Mouse (Mus musculus) stomach, postnatal 0 days (tissue): ENCODE measurements around the gene Tomt. TPM values are rescaled to one million over a fixed set of nuclear protein-coding genes. Genes with fewer than 3 reads are reported as not detected.

Source experiments
- ATAC-seq: fragments of 200-750 bp; cut with Nextera tagmentation; 2 replicates; pipeline ENCODE4 v1.8.0; 2017; ENCODE audit not compliant: low FRiP score, low TSS enrichment
- DNase-seq: peaks from one replicate; pipeline ENCODE4 v3.0.0-alpha.2; 2016; ENCODE audit warnings: low spot score
- H3K27ac ChIP-seq: fragments of 300-500 bp; sonication (generic); replicated peaks from 2 replicates; pipeline ENCODE4 v1.5.1; 2014; ENCODE audit warnings: mild to moderate bottlenecking, control low read depth
- H3K27me3 ChIP-seq: fragments of 300-500 bp; sonication (generic); 2 replicates; pipeline ENCODE4 v1.6.1; 2014; ENCODE audit warnings: low read length; ENCODE audit not compliant: control insufficient read depth, insufficient read depth
- H3K36me3 ChIP-seq: fragments of 300-500 bp; sonication (generic); 2 replicates; pipeline ENCODE4 v1.6.1; 2014; ENCODE audit warnings: low read length, mixed read lengths; ENCODE audit not compliant: control insufficient read depth, insufficient read depth
- H3K4me1 ChIP-seq: fragments of 300-500 bp; sonication (generic); replicated peaks from 2 replicates; pipeline ENCODE4 v1.6.1; 2014; ENCODE audit warnings: antibody characterized with exemption; ENCODE audit not compliant: control insufficient read depth, insufficient read depth
- H3K4me2 ChIP-seq: fragments of 300-500 bp; sonication (generic); replicated peaks from 2 replicates; pipeline ENCODE4 v1.6.1; 2014; ENCODE audit warnings: low read depth, mild to moderate bottlenecking, control low read depth, moderate library complexity
- H3K4me3 ChIP-seq: fragments of 300-500 bp; sonication (generic); 2 replicates; pipeline ENCODE4 v1.5.1; 2014; ENCODE audit warnings: low read depth, low read length, control low read depth
- H3K9ac ChIP-seq: fragments of 300-500 bp; sonication (generic); 2 replicates; pipeline ENCODE4 v1.6.1; 2014; ENCODE audit warnings: mild to moderate bottlenecking, low read length, control low read depth, mixed read lengths
- H3K9me3 ChIP-seq: fragments of 300-500 bp; sonication (generic); 2 replicates; pipeline ENCODE4 v1.6.1; 2016; ENCODE audit warnings: low read length; ENCODE audit not compliant: control insufficient read depth
- CTCF ChIP-seq: IDR thresholded peaks from 2 replicates; pipeline ENCODE4 v1.5.1; 2016; ENCODE audit warnings: antibody characterized with exemption, low read depth, mild to moderate bottlenecking, moderate library complexity
- EP300 ChIP-seq: optimal IDR thresholded peaks from 2 replicates; pipeline ENCODE3; 2016; ENCODE audit warnings: antibody characterized with exemption
- WGBS: fragments of 180-500 bp; shearing (Covaris S2); extraction: QIAGEN DNeasy Blood & Tissue Kit; methylation state at CpG from one replicate; pipeline ENCODE4 v1.1.7; 2014; 5-methylcytosine and 5-hydroxymethylcytosine counted together
- microRNA-seq: library from miRNA; unstranded; fragments of <30 nt; microRNA quantifications from one replicate; pipeline ENCODE4, GENCODE M21; 2016
- polyA plus RNA-seq: library from polyadenylated mRNA; unstranded; fragments of >200 nt; fragmentation: Nextera tagmentation; extraction: Ambion mirVana; gene quantifications from 2 replicates; pipeline ENCODE4 v1.2.1, GENCODE M21; 2015

Gene Tomt
- polyA plus RNA-seq, 1 experiment from 2014 or later: not detected

DNA sequence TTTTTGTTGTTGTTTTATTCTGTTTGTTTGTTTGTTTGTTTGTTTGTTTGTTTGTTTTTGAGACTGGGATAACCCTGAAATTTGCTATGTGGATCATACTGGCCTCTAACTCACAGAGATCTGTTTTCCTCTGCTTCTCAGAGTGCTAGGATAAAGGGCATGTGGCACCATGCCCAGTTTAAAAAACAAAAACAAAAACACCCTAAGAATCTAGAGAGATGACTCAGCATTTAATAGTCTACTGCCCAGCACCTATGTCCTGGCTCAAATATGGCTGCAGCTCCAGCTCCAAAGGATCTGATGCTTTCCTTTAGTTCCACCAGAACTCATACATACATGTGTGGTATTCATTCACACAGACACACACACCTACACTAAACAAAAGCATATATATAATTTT, 45.2 kb downstream of the Tomt start:
- Histone ChIP-seq H3K4me1 (no peaks in the 10 kb centered on the region), H3K27me3 (no peaks in the 10 kb centered on the region), H3K9me3 (no peaks in the 10 kb centered on the region), H3K9ac (no peak overlapping the region), H3K4me2 (no peak overlapping the region), H3K36me3 (no peaks in the 10 kb centered on the region), H3K27ac (no peak overlapping the region), H3K4me3 (no peak overlapping the region)
- TF ChIP-seq EP300 (no peak), CTCF (no peak)
- no peak for ATAC-seq
- no peak for DNase-seq

DNA sequence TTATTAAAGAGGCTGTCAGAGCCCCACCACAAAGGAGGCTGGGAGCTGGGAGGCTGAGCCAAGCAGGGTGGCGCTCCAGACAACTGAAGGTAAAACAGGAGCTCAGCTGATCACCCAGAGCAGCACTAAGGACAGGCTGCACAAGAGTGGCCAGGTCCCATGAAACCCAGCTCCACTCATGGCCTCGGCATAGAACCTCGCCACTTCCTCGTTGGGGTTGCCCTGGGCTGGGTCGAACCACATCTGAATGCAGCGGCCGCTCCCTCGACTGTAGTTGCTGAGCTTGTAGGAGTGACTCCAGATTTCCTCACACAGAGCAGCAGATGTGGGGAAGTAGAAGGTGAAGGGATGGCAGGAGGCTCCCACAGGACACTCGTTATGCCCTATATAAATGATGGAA, 47.8 kb downstream of the Tomt start:
- no peaks in the 10 kb centered on the region for H3K4me1 ChIP-seq
- ATAC-seq: peak; percentile 79
- H3K27me3 ChIP-seq: no peaks in the 10 kb centered on the region
- no peak for TF ChIP-seq CTCF
- no peak for TF ChIP-seq EP300
- H3K36me3 ChIP-seq: no peaks in the 10 kb centered on the region
- H3K9ac ChIP-seq: no peak overlapping the region
- peak; percentile 42 for DNase-seq
- H3K4me3 ChIP-seq: no peak overlapping the region
- no peaks in the 10 kb centered on the region for H3K9me3 ChIP-seq
- H3K27ac ChIP-seq: peak overlapping the region; percentile 58
- WGBS: 57% methylated on average over 9 of the region's 9 CpGs
- no peak overlapping the region for H3K4me2 ChIP-seq

GRCm38 (mm10) chr7:101857094-101857493, 49.1 kb downstream of the Tomt start, which contains the start of gene Folr2:
TSS of gene Folr2 (minus strand) at chr7:101857194.
- Histone ChIP-seq H3K4me3 (no peak within 1 kb of the TSS), H3K36me3 (no peaks in the 10 kb centered on the region), H3K27me3 (no peaks in the 10 kb centered on the region), H3K27ac (no peak within 1 kb of the TSS), H3K4me2 (no peak within 1 kb of the TSS), H3K9ac (no peak within 1 kb of the TSS), H3K9me3 (no peaks in the 10 kb centered on the region), H3K4me1 (no peaks in the 10 kb centered on the region)
- no peak for TF ChIP-seq EP300
- no peak for TF ChIP-seq CTCF
- 78% methylated on average over 4 of the region's 4 CpGs for WGBS
- ATAC-seq (no peak), DNase-seq (no peak)

GRCm38 (mm10) chr7:101853816-101854215, 52.3 kb downstream of the Tomt start:
- no peak for ATAC-seq
- Histone ChIP-seq H3K27ac (no peak overlapping the region), H3K4me1 (no peaks in the 10 kb centered on the region), H3K27me3 (no peaks in the 10 kb centered on the region), H3K9me3 (no peaks in the 10 kb centered on the region), H3K4me3 (no peak overlapping the region), H3K9ac (no peak overlapping the region), H3K36me3 (no peaks in the 10 kb centered on the region), H3K4me2 (no peak overlapping the region)
- no peak for TF ChIP-seq EP300
- no peak for TF ChIP-seq CTCF
- WGBS: 75% methylated on average over 2 of the region's 2 CpGs
- DNase-seq: no peak

- Histone ChIP-seq H3K4me1 (no peaks in the 10 kb centered on the region), H3K27ac (no peak overlapping the region), H3K36me3 (no peaks in the 10 kb centered on the region), H3K9ac (no peak overlapping the region), H3K27me3 (no peaks in the 10 kb centered on the region), H3K9me3 (no peaks in the 10 kb centered on the region), H3K4me3 (no peak overlapping the region), H3K4me2 (no peak overlapping the region)
- DNase-seq (no peak), ATAC-seq (no peak)
- WGBS: 76% methylated on average over 6 of the region's 6 CpGs
- TF ChIP-seq EP300: no peak
- TF ChIP-seq CTCF: no peak
Observed at GRCm38 (mm10) chr7:101852846-101853245, 53.3 kb downstream of the Tomt start.

DNA sequence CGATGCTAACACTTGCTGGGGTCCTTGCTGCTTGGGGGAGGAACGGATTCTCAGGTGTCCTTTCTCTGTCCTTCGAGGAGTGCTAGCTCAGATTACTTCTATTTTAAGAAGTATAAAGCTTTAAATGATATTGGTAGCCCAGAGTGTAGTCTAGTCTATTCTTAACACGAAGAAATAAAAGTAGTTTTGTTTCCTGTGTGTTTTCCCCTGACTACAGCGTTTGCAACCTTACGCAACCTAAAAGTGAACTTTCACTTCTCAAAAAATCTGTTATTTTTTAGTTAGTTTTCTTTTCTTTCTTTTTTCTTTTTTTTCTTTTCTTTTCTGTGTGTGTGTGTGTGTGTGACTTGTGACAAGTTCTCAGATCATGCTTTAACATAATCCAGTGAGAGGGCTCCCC, 54.5 kb downstream of the Tomt start:
- Histone ChIP-seq H3K4me3 (no peak overlapping the region), H3K4me1 (no peaks in the 10 kb centered on the region), H3K9me3 (no peaks in the 10 kb centered on the region), H3K9ac (no peak overlapping the region), H3K27ac (no peak overlapping the region), H3K4me2 (no peak overlapping the region), H3K27me3 (no peaks in the 10 kb centered on the region), H3K36me3 (no peaks in the 10 kb centered on the region)
- no peak for DNase-seq
- 76% methylated on average over 6 of the region's 6 CpGs for WGBS
- no peak for ATAC-seq
- TF ChIP-seq CTCF (no peak), EP300 (no peak)

Small RNAs within 50 kb of the gene (microRNA-seq; reads per million reads assigned to microRNA genes)
- gene Gm22655: not detected

Other genes starting within 250 kb of the Tomt start
- 38.6 and 40.2 TPM in 2 replicates for gene Clpb, start 242.7 kb downstream of the Tomt start, polyA plus RNA-seq
- gene Phox2a, start 88.0 kb downstream of the Tomt start, polyA plus RNA-seq: 3.7 and 4.4 TPM in 2 replicates
- 16.6 and 17.6 TPM in 2 replicates for gene Inppl1, start 68.1 kb downstream of the Tomt start, polyA plus RNA-seq
- 1.3 and 2.0 TPM in 2 replicates for gene Folr2, start 49.2 kb downstream of the Tomt start, polyA plus RNA-seq
- gene Anapc15, start 42.6 kb downstream of the Tomt start, polyA plus RNA-seq: 38.8 and 42.7 TPM in 2 replicates
- gene Folr1, start 35.6 kb downstream of the Tomt start, polyA plus RNA-seq: 3.2 and 4.0 TPM in 2 replicates
- gene Lamtor1, start 455 bp downstream of the Tomt start, polyA plus RNA-seq: 119 and 122 TPM in 2 replicates
- gene Lrrc51, start 27.5 kb upstream of the Tomt start, polyA plus RNA-seq: 6.8 and 7.0 TPM in 2 replicates
- gene Numa1, start 27.8 kb upstream of the Tomt start, polyA plus RNA-seq: 20.7 and 21.9 TPM in 2 replicates
- 0.99 and 1.2 TPM in 2 replicates for gene Il18bp, start 112.3 kb upstream of the Tomt start, polyA plus RNA-seq
- 18.0 and 18.7 TPM in 2 replicates for gene Rnf121, start 159.1 kb upstream of the Tomt start, polyA plus RNA-seq
- gene Xndc1, start 159.2 kb upstream of the Tomt start, polyA plus RNA-seq: 7.8 and 8.9 TPM in 2 replicates
- 0.25 and 0.27 TPM in 2 replicates for gene Xntrpc, start 159.4 kb upstream of the Tomt start, polyA plus RNA-seq
- gene Trpc2, start 176.8 kb upstream of the Tomt start, polyA plus RNA-seq: 0.11 TPM in 1 of 2 replicates, not detected in the other
- gene Art1, start 195.4 kb upstream of the Tomt start, polyA plus RNA-seq: 0.25 and 0.38 TPM in 2 replicates
- gene Art5, start 203.1 kb upstream of the Tomt start, polyA plus RNA-seq: 0.21 and 0.45 TPM in 2 replicates
- gene Chrna10, start 210.5 kb upstream of the Tomt start, polyA plus RNA-seq: 0.04 TPM in 1 of 2 replicates, not detected in the other